Mouse (Mus musculus): Measurements from ENCODE around the gene Pdxdc1.

DNA sequence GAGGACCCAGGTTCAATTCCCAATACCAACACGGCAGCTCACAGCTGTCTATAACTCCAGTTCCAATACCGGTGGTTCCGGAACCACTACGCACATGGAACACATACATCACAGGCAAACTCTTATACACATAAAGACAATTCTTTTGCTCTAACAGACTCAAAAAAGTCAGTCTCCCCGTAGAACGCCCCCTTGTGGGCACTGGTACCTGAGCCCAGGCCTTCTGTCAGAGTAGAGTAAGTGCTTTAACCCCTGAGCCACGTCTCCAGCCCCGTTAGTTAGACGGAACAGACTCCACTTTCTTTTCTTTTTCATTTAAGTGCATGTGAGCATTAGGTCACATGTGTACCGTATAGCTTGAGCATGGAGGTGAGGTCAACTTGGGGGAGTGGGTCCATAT, 72.5 kb downstream of the Pdxdc1 start:
- TF ChIP-seq CTCF (conservative IDR thresholded peaks at IDR 0.05; ENCODE audit: insufficient read depth, insufficient read length, low read depth, low read length) (no peak), POLR2A (IDR thresholded peaks at IDR 0.05; ENCODE audit: low read depth, low read length) (no peak)
